Mouse (Mus musculus): ENCODE data around the gene Tab1.

Gene Tab1

GRCm38 (mm10) chr15:80162401-80162964 is 29.6 kb downstream of the Tab1 start:
- DNase-seq (ENCODE audit: low read depth, low spot score) = no peak

- no peak for DNase-seq (ENCODE audit: low read depth, low spot score)
These were observed 30.3 kb downstream of the Tab1 start for GRCm38 (mm10) chr15:80163274-80163673.

- no peak for DNase-seq (ENCODE audit: low read depth, low spot score)
These were observed 30.8 kb downstream of the Tab1 start for GRCm38 (mm10) chr15:80163716-80164115.

GRCm38 (mm10) chr15:80165396-80165795 is 32.5 kb downstream of the Tab1 start:
- no peak for DNase-seq (ENCODE audit: low read depth, low spot score)

GRCm38 (mm10) chr15:80169484-80169883 is 36.6 kb downstream of the Tab1 start:
- no peak for DNase-seq (ENCODE audit: low read depth, low spot score)

GRCm38 (mm10) chr15:80170357-80170756 is 37.4 kb downstream of the Tab1 start:
- no peak for DNase-seq (ENCODE audit: low read depth, low spot score)

- no peak for DNase-seq (ENCODE audit: low read depth, low spot score)
These were observed 38.4 kb downstream of the Tab1 start for GRCm38 (mm10) chr15:80171286-80171685.

- DNase-seq (ENCODE audit: low read depth, low spot score) = no peak
These were observed 38.9 kb downstream of the Tab1 start for GRCm38 (mm10) chr15:80171791-80172190.

GRCm38 (mm10) chr15:80173001-80173771 is 40.3 kb downstream of the Tab1 start, which contains the start of gene Mgat3:
TSS of gene Mgat3 (plus strand) at chr15:80173721.
- DNase-seq (ENCODE audit: low read depth, low spot score) = no peak

- no peak for DNase-seq (ENCODE audit: low read depth, low spot score)
These were observed 41.1 kb downstream of the Tab1 start for GRCm38 (mm10) chr15:80173781-80174597.

- DNase-seq (ENCODE audit: low read depth, low spot score) = no peak
These were observed 41.6 kb downstream of the Tab1 start for GRCm38 (mm10) chr15:80174598-80174875.

GRCm38 (mm10) chr15:80175316-80175715 is 42.4 kb downstream of the Tab1 start:
- no peak for DNase-seq (ENCODE audit: low read depth, low spot score)

- no peak for DNase-seq (ENCODE audit: low read depth, low spot score)
These were observed 42.8 kb downstream of the Tab1 start for GRCm38 (mm10) chr15:80175756-80176155.

- DNase-seq (ENCODE audit: low read depth, low spot score) = no peak
These were observed 48.6 kb downstream of the Tab1 start for GRCm38 (mm10) chr15:80181561-80181960.

- DNase-seq (ENCODE audit: low read depth, low spot score) = peak; percentile 15
These were observed 49.3 kb downstream of the Tab1 start for GRCm38 (mm10) chr15:80182072-80182700.

- no peak for DNase-seq (ENCODE audit: low read depth, low spot score)
These were observed 56.0 kb downstream of the Tab1 start for GRCm38 (mm10) chr15:80188927-80189326.

- DNase-seq (ENCODE audit: low read depth, low spot score) = no peak
These were observed 57.1 kb downstream of the Tab1 start for GRCm38 (mm10) chr15:80190075-80190474.

- DNase-seq (ENCODE audit: low read depth, low spot score) = no peak
These were observed 58.8 kb downstream of the Tab1 start for GRCm38 (mm10) chr15:80191585-80192245.

- no peak for DNase-seq (ENCODE audit: low read depth, low spot score)
These were observed 59.3 kb downstream of the Tab1 start for GRCm38 (mm10) chr15:80192246-80192585.

GRCm38 (mm10) chr15:80192847-80193246 is 59.9 kb downstream of the Tab1 start:
- no peak for DNase-seq (ENCODE audit: low read depth, low spot score)

GRCm38 (mm10) chr15:80199556-80199955 is 66.6 kb downstream of the Tab1 start:
- no peak for DNase-seq (ENCODE audit: low read depth, low spot score)

Measured in c-Kit-negative CD71-positive TER-119-positive erythroid progenitor cells, embryonic 14.5 days (primary cell).